Mouse (Mus musculus) neural tube, embryonic 13.5 days (tissue): Measurements from ENCODE around the gene Ccdc153. TPM values are rescaled to one million over a fixed set of nuclear protein-coding genes. Genes with fewer than 3 reads are reported as not detected.

Experiments
- ATAC-seq: fragments of 200-750 bp; cut with Nextera tagmentation; 2 replicates; pipeline ENCODE4 v1.8.0; 2017; ENCODE audit warnings: low read depth, mild to moderate bottlenecking, moderate TSS enrichment, moderate library complexity
- H3K27ac ChIP-seq: fragments of 300-500 bp; sonication (generic); replicated peaks from 2 replicates; pipeline ENCODE4 v1.5.1; 2015; ENCODE audit warnings: moderate library complexity, mild to moderate bottlenecking, inconsistent platforms
- H3K27me3 ChIP-seq: fragments of 300-500 bp; sonication (generic); 2 replicates; pipeline ENCODE4 v1.6.1; 2015; ENCODE audit warnings: mild to moderate bottlenecking, inconsistent platforms
- H3K36me3 ChIP-seq: fragments of 300-500 bp; sonication (generic); 2 replicates; pipeline ENCODE4 v1.6.1; 2015; ENCODE audit warnings: mild to moderate bottlenecking, inconsistent platforms
- H3K4me1 ChIP-seq: fragments of 300-500 bp; sonication (generic); replicated peaks from 2 replicates; pipeline ENCODE4 v1.6.1; 2015; ENCODE audit warnings: inconsistent platforms
- H3K4me2 ChIP-seq: fragments of 300-500 bp; sonication (generic); 2 replicates; pipeline ENCODE4 v1.6.1; 2015; ENCODE audit warnings: inconsistent platforms, mild to moderate bottlenecking, moderate library complexity
- H3K4me3 ChIP-seq: fragments of 300-500 bp; sonication (generic); 2 replicates; pipeline ENCODE4 v1.5.1; 2015; ENCODE audit warnings: mild to moderate bottlenecking, inconsistent platforms
- H3K9ac ChIP-seq: fragments of 300-500 bp; sonication (generic); 2 replicates; pipeline ENCODE4 v1.6.1; 2015; ENCODE audit warnings: moderate library complexity, mild to moderate bottlenecking, inconsistent platforms
- H3K9me3 ChIP-seq: fragments of 300-500 bp; sonication (generic); 2 replicates; pipeline ENCODE4 v1.6.1; 2016; ENCODE audit warnings: inconsistent platforms
- WGBS: fragments of 180-500 bp; shearing (Covaris S2); methylation state at CpG from one replicate; pipeline ENCODE4 v1.1.7; 2015; 5-methylcytosine and 5-hydroxymethylcytosine counted together
- polyA plus RNA-seq: library from polyadenylated mRNA; unstranded; fragments of >200 nt; fragmentation: Nextera tagmentation; extraction: Ambion mirVana; gene quantifications from 2 replicates; pipeline ENCODE4 v1.2.1, GENCODE M21; 2015

The Ccdc153 gene
- not detected in 2 replicates for polyA plus RNA-seq

- Histone ChIP-seq H3K36me3 (no peaks in the 10 kb centered on the region), H3K4me3 (no peak within 1 kb of the TSS), H3K4me1 (no peaks in the 10 kb centered on the region), H3K27me3 (no peaks in the 10 kb centered on the region), H3K9me3 (no peaks in the 10 kb centered on the region), H3K9ac (no peak within 1 kb of the TSS), H3K4me2 (no peak within 1 kb of the TSS), H3K27ac (no peak within 1 kb of the TSS)
- ATAC-seq = no peak
- WGBS = 64% methylated on average over 2 of the region's 2 CpGs
These were observed at the start of gene Ccdc153 for GRCm38 (mm10) chr9:44240399-44240798. Gene Ccdc153, plus strand, starts transcription at chr9:44240676.

DNA sequence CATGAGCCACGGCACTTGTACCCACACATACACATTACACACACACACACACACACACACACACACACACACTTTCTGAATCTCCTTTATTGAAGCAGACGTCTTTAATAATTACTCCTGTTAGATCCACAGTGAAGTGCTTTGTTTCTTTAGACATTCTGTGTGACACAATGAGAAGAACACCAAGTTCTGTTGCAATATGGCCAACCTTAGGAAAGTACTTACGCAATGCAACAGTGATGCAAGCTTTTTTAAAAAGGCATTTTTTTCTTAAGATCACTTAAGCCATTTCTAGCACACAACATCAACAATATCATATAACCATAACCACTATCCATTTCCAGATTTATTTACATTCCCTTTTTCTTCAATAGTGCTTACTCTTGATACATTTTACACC, 49.3 kb upstream of the Ccdc153 start:
- WGBS = 79% methylated on average over 3 of the region's 3 CpGs
- H3K9me3 ChIP-seq = no peaks in the 10 kb centered on the region
- no peak overlapping the region for H3K4me3 ChIP-seq
- H3K9ac ChIP-seq = no peak overlapping the region
- no peak for ATAC-seq
- H3K36me3 ChIP-seq = no peaks in the 10 kb centered on the region
- no peak overlapping the region for H3K27ac ChIP-seq
- no peak overlapping the region for H3K4me2 ChIP-seq
- no peaks in the 10 kb centered on the region for H3K27me3 ChIP-seq
- peaks cover 9% of the 10 kb centered on the region for H3K4me1 ChIP-seq

GRCm38 (mm10) chr9:44192312-44192711, 48.2 kb upstream of the Ccdc153 start:
- H3K4me2 ChIP-seq = no peak overlapping the region
- ATAC-seq = no peak
- no peaks in the 10 kb centered on the region for H3K36me3 ChIP-seq
- peaks cover 9% of the 10 kb centered on the region for H3K4me1 ChIP-seq
- H3K9ac ChIP-seq = no peak overlapping the region
- no peak overlapping the region for H3K4me3 ChIP-seq
- no peaks in the 10 kb centered on the region for H3K9me3 ChIP-seq
- H3K27me3 ChIP-seq = no peaks in the 10 kb centered on the region
- H3K27ac ChIP-seq = no peak overlapping the region
- WGBS = 93% methylated on average over 3 of the region's 3 CpGs

DNA sequence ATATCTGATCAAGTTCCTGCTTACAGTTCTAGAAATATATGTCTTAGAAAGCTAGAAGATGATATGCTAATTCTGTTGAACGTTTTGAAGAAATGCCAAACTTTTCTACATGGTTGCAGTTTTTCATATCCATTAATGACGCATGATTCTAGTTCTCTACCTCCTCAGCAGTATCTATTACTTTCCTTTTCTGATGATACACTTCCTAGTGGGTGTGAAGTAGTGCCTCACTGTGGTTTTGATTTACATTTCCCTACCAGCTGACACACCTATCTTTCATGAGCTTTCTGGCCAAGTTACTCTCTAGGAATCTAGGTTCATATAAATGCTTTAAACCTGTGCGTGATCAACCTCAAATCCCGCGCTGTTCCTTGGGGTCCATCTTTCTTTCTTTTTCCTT, 47.7 kb upstream of the Ccdc153 start:
- Histone ChIP-seq H3K4me2 (no peak overlapping the region), H3K9me3 (no peaks in the 10 kb centered on the region), H3K27me3 (no peaks in the 10 kb centered on the region), H3K4me3 (no peak overlapping the region), H3K4me1 (peaks cover 9% of the 10 kb centered on the region), H3K9ac (no peak overlapping the region), H3K27ac (no peak overlapping the region), H3K36me3 (peaks cover 5% of the 10 kb centered on the region)
- WGBS = 95% methylated on average over 5 of the region's 5 CpGs
- ATAC-seq = no peak

DNA sequence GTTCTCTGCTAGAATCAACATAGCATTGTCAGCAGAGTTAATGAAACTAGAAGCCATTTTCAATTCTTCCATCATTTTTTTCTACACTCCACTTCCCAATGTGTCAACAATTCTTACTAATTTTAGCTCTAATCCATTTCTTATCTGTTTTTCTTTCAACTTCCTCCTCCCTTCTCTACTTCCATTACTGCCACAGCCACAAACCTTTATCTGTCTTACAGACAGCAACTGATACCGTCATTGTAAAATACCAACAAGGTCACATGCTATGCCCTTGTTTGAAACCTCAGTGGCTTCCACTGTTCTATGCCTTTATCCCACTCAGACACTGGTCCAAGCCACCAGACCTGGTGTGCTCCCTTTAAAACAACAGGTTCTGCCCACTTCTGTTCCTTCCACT, 46.5 kb upstream of the Ccdc153 start:
- no peak overlapping the region for H3K4me3 ChIP-seq
- H3K36me3 ChIP-seq = peaks cover 13% of the 10 kb centered on the region
- no peak overlapping the region for H3K27ac ChIP-seq
- 98% methylated on average over 1 of the region's 1 CpGs for WGBS
- no peaks in the 10 kb centered on the region for H3K9me3 ChIP-seq
- ATAC-seq = no peak
- no peaks in the 10 kb centered on the region for H3K4me1 ChIP-seq
- H3K4me2 ChIP-seq = no peak overlapping the region
- H3K27me3 ChIP-seq = no peaks in the 10 kb centered on the region
- no peak overlapping the region for H3K9ac ChIP-seq

DNA sequence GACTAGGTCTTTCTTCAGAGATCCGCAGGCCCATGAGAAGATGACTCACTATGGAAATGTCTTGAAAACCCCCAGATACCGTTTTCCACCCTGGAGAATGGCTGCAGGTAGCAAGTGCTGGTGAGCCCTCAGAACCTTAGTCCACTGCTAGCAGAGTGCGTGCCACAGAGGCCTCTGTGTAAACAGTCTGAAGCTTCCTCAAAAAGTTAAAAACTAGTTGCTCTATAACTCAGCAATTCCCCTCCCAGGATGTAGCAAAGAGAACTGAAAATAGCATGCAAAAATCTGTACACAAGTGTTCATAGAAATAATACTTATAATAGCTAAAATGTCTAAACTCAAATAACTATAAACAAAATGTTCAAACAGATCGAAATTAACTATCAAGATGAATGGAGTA, 44.1 kb upstream of the Ccdc153 start:
- Histone ChIP-seq H3K27me3 (no peaks in the 10 kb centered on the region), H3K36me3 (peaks cover 27% of the 10 kb centered on the region), H3K27ac (no peak overlapping the region), H3K4me2 (no peak overlapping the region), H3K4me3 (no peak overlapping the region), H3K9me3 (no peaks in the 10 kb centered on the region), H3K4me1 (no peaks in the 10 kb centered on the region), H3K9ac (no peak overlapping the region)
- no peak for ATAC-seq
- 97% methylated on average over 4 of the region's 4 CpGs for WGBS

GRCm38 (mm10) chr9:44199166-44199565, 41.3 kb upstream of the Ccdc153 start:
- 92% methylated on average over 3 of the region's 3 CpGs for WGBS
- ATAC-seq = no peak

GRCm38 (mm10) chr9:44199580-44199979, 40.9 kb upstream of the Ccdc153 start:
- Histone ChIP-seq H3K27ac (no peak overlapping the region), H3K9me3 (no peaks in the 10 kb centered on the region), H3K9ac (no peak overlapping the region), H3K4me1 (no peaks in the 10 kb centered on the region), H3K4me3 (no peak overlapping the region), H3K27me3 (no peaks in the 10 kb centered on the region), H3K36me3 (peaks cover 27% of the 10 kb centered on the region), H3K4me2 (no peak overlapping the region)
- no peak for ATAC-seq

More at GRCm38 (mm10) chr9:44199166-44199565, 41.3 kb upstream of the Ccdc153 start:
- Histone ChIP-seq H3K9ac (no peak overlapping the region), H3K9me3 (no peaks in the 10 kb centered on the region), H3K4me1 (no peaks in the 10 kb centered on the region), H3K36me3 (peaks cover 27% of the 10 kb centered on the region), H3K4me2 (no peak overlapping the region), H3K27ac (no peak overlapping the region), H3K27me3 (no peaks in the 10 kb centered on the region), H3K4me3 (no peak overlapping the region)

DNA sequence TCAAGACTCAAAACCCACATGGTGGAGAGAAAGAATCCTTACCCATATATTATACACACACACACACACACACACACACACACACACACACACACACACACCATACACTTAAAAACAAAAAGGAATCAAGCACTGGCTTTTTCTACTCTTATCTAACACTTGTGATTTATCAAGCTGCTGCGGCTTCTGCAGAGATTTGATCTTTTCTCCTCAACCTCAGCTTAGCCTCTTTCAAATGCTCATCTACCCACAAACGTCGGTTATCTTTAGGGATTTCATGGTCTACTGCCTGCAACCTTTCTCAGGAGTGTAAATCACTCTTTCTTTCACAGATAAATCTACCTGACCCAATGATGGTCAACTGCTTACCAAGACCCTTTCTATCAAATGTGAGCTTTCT, 40.0 kb upstream of the Ccdc153 start:
- Histone ChIP-seq H3K27me3 (no peaks in the 10 kb centered on the region), H3K36me3 (peaks cover 27% of the 10 kb centered on the region), H3K4me2 (no peak overlapping the region), H3K9ac (no peak overlapping the region), H3K4me1 (no peaks in the 10 kb centered on the region), H3K27ac (no peak overlapping the region), H3K9me3 (no peaks in the 10 kb centered on the region), H3K4me3 (no peak overlapping the region)
- WGBS = 78% methylated on average over 3 of the region's 3 CpGs
- no peak for ATAC-seq

- no peak for ATAC-seq
- peaks cover 11% of the 10 kb centered on the region for H3K36me3 ChIP-seq
- no peak overlapping the region for H3K27ac ChIP-seq
- no peaks in the 10 kb centered on the region for H3K4me1 ChIP-seq
- H3K9ac ChIP-seq = no peak overlapping the region
- no peak overlapping the region for H3K4me2 ChIP-seq
- no peak overlapping the region for H3K4me3 ChIP-seq
- H3K27me3 ChIP-seq = no peaks in the 10 kb centered on the region
- 92% methylated on average over 2 of the region's 2 CpGs for WGBS
- no peaks in the 10 kb centered on the region for H3K9me3 ChIP-seq
These were observed 32.6 kb upstream of the Ccdc153 start for GRCm38 (mm10) chr9:44207840-44208239.

DNA sequence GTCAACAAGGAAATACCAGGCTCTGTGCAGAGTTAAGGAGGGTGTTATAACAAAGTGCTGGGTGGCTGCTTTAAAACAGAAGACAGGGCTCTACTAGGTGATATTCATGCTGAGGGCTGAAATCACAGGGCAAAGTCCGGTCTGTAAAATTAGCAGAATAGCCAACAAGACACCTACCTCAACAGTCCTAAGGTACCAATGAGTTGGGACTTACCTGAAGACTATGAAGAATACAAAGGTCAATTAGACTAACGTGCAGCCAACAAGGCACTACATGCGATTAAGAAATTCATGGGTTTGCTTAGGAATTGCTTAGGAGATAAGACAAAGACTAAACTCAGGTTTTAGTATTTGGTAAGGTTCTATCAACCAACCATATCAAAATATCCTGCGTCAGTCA, 31.1 kb upstream of the Ccdc153 start:
- WGBS = 97% methylated on average over 4 of the region's 4 CpGs
- no peaks in the 10 kb centered on the region for H3K4me1 ChIP-seq
- no peaks in the 10 kb centered on the region for H3K27me3 ChIP-seq
- no peak overlapping the region for H3K27ac ChIP-seq
- no peak overlapping the region for H3K4me2 ChIP-seq
- H3K9ac ChIP-seq = no peak overlapping the region
- ATAC-seq = no peak
- peaks cover 13% of the 10 kb centered on the region for H3K36me3 ChIP-seq
- no peak overlapping the region for H3K4me3 ChIP-seq
- no peaks in the 10 kb centered on the region for H3K9me3 ChIP-seq

- no peak overlapping the region for H3K4me2 ChIP-seq
- 92% methylated on average over 4 of the region's 4 CpGs for WGBS
- no peaks in the 10 kb centered on the region for H3K27me3 ChIP-seq
- H3K36me3 ChIP-seq = peaks cover 13% of the 10 kb centered on the region
- no peak for ATAC-seq
- no peak overlapping the region for H3K27ac ChIP-seq
- no peak overlapping the region for H3K9ac ChIP-seq
- H3K4me3 ChIP-seq = no peak overlapping the region
- H3K9me3 ChIP-seq = no peaks in the 10 kb centered on the region
- no peaks in the 10 kb centered on the region for H3K4me1 ChIP-seq
These were observed 28.1 kb upstream of the Ccdc153 start for GRCm38 (mm10) chr9:44212406-44212805.

- no peaks in the 10 kb centered on the region for H3K9me3 ChIP-seq
- H3K4me2 ChIP-seq = no peak overlapping the region
- 95% methylated on average over 14 of the region's 14 CpGs for WGBS
These were observed 26.9 kb upstream of the Ccdc153 start for GRCm38 (mm10) chr9:44213538-44213937.

More at GRCm38 (mm10) chr9:44213538-44213937, 26.9 kb upstream of the Ccdc153 start:
- no peak for ATAC-seq
- no peaks in the 10 kb centered on the region for H3K4me1 ChIP-seq
- no peak overlapping the region for H3K9ac ChIP-seq
- no peak overlapping the region for H3K27ac ChIP-seq
- H3K4me3 ChIP-seq = no peak overlapping the region
- no peaks in the 10 kb centered on the region for H3K27me3 ChIP-seq
- H3K36me3 ChIP-seq = peaks cover 13% of the 10 kb centered on the region
